Mouse (Mus musculus) olfactory bulb, adult 2 months (tissue): ENCODE data around the gene Hip1.

Source experiments
- CTCF ChIP-seq: fragments of 200-500 bp; IDR thresholded peaks from 2 replicates; pipeline ENCODE4 v1.5.1; 2012; ENCODE audit warnings: low read depth, mild to moderate bottlenecking, low read length, moderate library complexity; ENCODE audit not compliant: insufficient read depth
- POLR2A ChIP-seq: fragments of 200-500 bp; IDR thresholded peaks from 2 replicates; pipeline ENCODE4 v1.6.1; 2012; ENCODE audit warnings: mild to moderate bottlenecking, low read depth, low read length, moderate library complexity; ENCODE audit not compliant: insufficient read depth

GRCm38 (mm10) chr5:135537326-135537725 is 7.6 kb downstream of the Hip1 start:
- TF ChIP-seq CTCF (no peak), POLR2A (no peak)
